Comparison of ENCODE assay signal across 9 mouse cellular contexts in genomic region chr17:13043846-13044673, GRCm38 (mm10). TPM values are rescaled to one million over a fixed set of nuclear protein-coding genes. Genes with fewer than 3 reads are reported as not detected.
DNase-seq lines count a peak whose midpoint lies in the region; ATAC-seq and TF ChIP-seq lines count a peak whose summit lies in the region.
"Not testable (repeated sequence)": the region's sequence is repeated elsewhere in the genome, so short reads cannot be mapped to it uniquely, and the experiment has no call there.
"Had no signal": no experiment of that assay in that cellular context is flagged by ENCODE, and none has a peak within 500 bp of the region (broad histone marks: within the 10 kb centered on the region; RNA-seq: fewer than 3 reads in every experiment).

No protein-coding gene starts in this region.

- H3K36me3 ChIP-seq in hindbrain, embryonic 12.5 days; liver, postnatal 0 days (replicated peaks; ENCODE audit: insufficient read depth, low read length); neural tube, embryonic 13.5 days: not testable (repeated sequence)

- H3K27ac ChIP-seq in hindbrain, embryonic 12.5 days; layer of hippocampus, adult 2 months; liver, postnatal 0 days (ENCODE audit: low read depth); neural tube, embryonic 13.5 days (replicated peaks): not testable (repeated sequence)

- peak; percentile 15 for DNase-seq in Muller cell, postnatal 12 days (ENCODE audit: inconsistent ontology term)
- DNase-seq in cerebellum, adult 9-10 months, result peak; percentile 32
- peak; percentile 67 for DNase-seq in forelimb bud, embryonic 11.5 days (ENCODE audit: low read depth, low spot score)
- DNase-seq in layer of hippocampus, adult 2 months (ENCODE audit: low spot score in 2 of 2), result peak; percentile 53 to 66
- DNase-seq in liver, postnatal 0 days, result peak; percentile 33
- DNase-seq in testis, postnatal 14 days (ENCODE audit: low spot score), result peak; percentile 16

- peak; percentile 73 for TF ChIP-seq CTCF in layer of hippocampus, adult 2 months (conservative IDR thresholded peaks at IDR 0.05)
- TF ChIP-seq CTCF in liver, postnatal 0 days (IDR thresholded peaks at IDR 0.05; ENCODE audit: low read depth), result peak; percentile 70

- not testable (repeated sequence) for H3K9ac ChIP-seq in hindbrain, embryonic 12.5 days; liver, postnatal 0 days (replicated peaks); neural tube, embryonic 13.5 days

- 7% methylated on average over 4 of the region's 4 CpGs for WGBS in hindbrain, embryonic 12.5 days
- WGBS in liver, postnatal 0 days (ENCODE audit: insufficient replicate concordance), result 7% methylated on average over 3 of the region's 4 CpGs
- WGBS in neural tube, embryonic 13.5 days, result 2% methylated on average over 3 of the region's 4 CpGs

- not testable (repeated sequence) for H3K4me3 ChIP-seq in hindbrain, embryonic 12.5 days; layer of hippocampus, adult 2 months; liver, postnatal 0 days (ENCODE audit: low read depth, low read length); neural tube, embryonic 13.5 days

- H3K9me3 ChIP-seq in hindbrain, embryonic 12.5 days (replicated peaks); liver, postnatal 0 days (ENCODE audit: low read length); neural tube, embryonic 13.5 days: not testable (repeated sequence)

- not testable (repeated sequence) for H3K4me2 ChIP-seq in hindbrain, embryonic 12.5 days (replicated peaks); liver, postnatal 0 days (ENCODE audit: low read depth, low read length); neural tube, embryonic 13.5 days

- not testable (repeated sequence) for H3K27me3 ChIP-seq in hindbrain, embryonic 12.5 days; liver, postnatal 0 days (ENCODE audit: insufficient read depth, low read length); neural tube, embryonic 13.5 days

- H3K4me1 ChIP-seq in hindbrain, embryonic 12.5 days; liver, postnatal 0 days (ENCODE audit: insufficient read depth); neural tube, embryonic 13.5 days (replicated peaks): not testable (repeated sequence)

- not testable (repeated sequence) for TF ChIP-seq EP300 in liver, postnatal 0 days (IDR thresholded peaks at IDR 0.05; ENCODE audit: low read depth)

- peak; percentile 82 for ATAC-seq in hindbrain, embryonic 12.5 days (ENCODE audit: low FRiP score)
- ATAC-seq in liver, postnatal 0 days, result peak; percentile 59; the same call in 1 of the 2 replicates
- ATAC-seq in neural tube, embryonic 13.5 days (ENCODE audit: low read depth), result peak; percentile 90

RNA-seq across cellular contexts. Expression of gene Gpr31b, which starts 8.0 kb away (rescaled TPM):
- polyA plus RNA-seq in hindbrain, embryonic 12.5 days (2016; fragmentation: Nextera tagmentation; extraction: Ambion mirVana), result not detected in 2 replicates
- total RNA-seq in layer of hippocampus, adult 2 months (2021), result not detected
- not detected in 2 replicates for polyA plus RNA-seq in liver, postnatal 0 days (2015; fragmentation: Nextera tagmentation; extraction: Ambion mirVana)
- not detected in 2 replicates for polyA plus RNA-seq in neural tube, embryonic 13.5 days (2015; fragmentation: Nextera tagmentation; extraction: Ambion mirVana)
- total RNA-seq: gastrocnemius, postnatal 36 days had no signal

RNA-seq across cellular contexts. Expression of gene Tcp10b, which starts 16.8 kb away (rescaled TPM):
- 0.26 TPM in 1 of 2 replicates, not detected in the other for polyA plus RNA-seq in hindbrain, embryonic 12.5 days (2016; fragmentation: Nextera tagmentation; extraction: Ambion mirVana)
- total RNA-seq in layer of hippocampus, adult 2 months (2021), result 1 to 10 TPM in 1 of 2 experiments, under 1 TPM in 1; 0.88 to 1.5 TPM
- not detected in 2 replicates for polyA plus RNA-seq in liver, postnatal 0 days (2015; fragmentation: Nextera tagmentation; extraction: Ambion mirVana)
- 0.33 TPM in 1 of 2 replicates, not detected in the other for polyA plus RNA-seq in neural tube, embryonic 13.5 days (2015; fragmentation: Nextera tagmentation; extraction: Ambion mirVana)

RNA-seq across cellular contexts. Expression of gene Sod2, which starts 37.4 kb away (rescaled TPM):
- 102 and 108 TPM in 2 replicates for polyA plus RNA-seq in hindbrain, embryonic 12.5 days (2016; fragmentation: Nextera tagmentation; extraction: Ambion mirVana)
- 100 to 1,000 TPM; 237 to 252 TPM for total RNA-seq in layer of hippocampus, adult 2 months (2021)
- 200 and 212 TPM in 2 replicates for polyA plus RNA-seq in liver, postnatal 0 days (2015; fragmentation: Nextera tagmentation; extraction: Ambion mirVana)
- 116 and 132 TPM in 2 replicates for polyA plus RNA-seq in neural tube, embryonic 13.5 days (2015; fragmentation: Nextera tagmentation; extraction: Ambion mirVana)

RNA-seq across cellular contexts. Expression of gene Wtap, which starts 50.1 kb away (rescaled TPM):
- 111 and 122 TPM in 2 replicates for polyA plus RNA-seq in hindbrain, embryonic 12.5 days (2016; fragmentation: Nextera tagmentation; extraction: Ambion mirVana)
- 10 to 100 TPM; 52.3 to 59.6 TPM for total RNA-seq in layer of hippocampus, adult 2 months (2021)
- 49.2 and 54.6 TPM in 2 replicates for polyA plus RNA-seq in liver, postnatal 0 days (2015; fragmentation: Nextera tagmentation; extraction: Ambion mirVana)
- 136 and 148 TPM in 2 replicates for polyA plus RNA-seq in neural tube, embryonic 13.5 days (2015; fragmentation: Nextera tagmentation; extraction: Ambion mirVana)

Comparison
In these comparisons a context has a peak if more than half of its experiments do, and no peak if none do; other contexts are left out.
1. DNase-seq: peak in every context shown above with its lines; median percentile 67 in forelimb bud, embryonic 11.5 days; 60 in layer of hippocampus, adult 2 months; 33 in liver, postnatal 0 days; 32 in cerebellum, adult 9-10 months; 16 in testis, postnatal 14 days; 15 in Muller cell, postnatal 12 days.